Mouse (Mus musculus) midbrain, embryonic 13.5 days (tissue): ENCODE results near the gene Grip1. TPM values are rescaled to one million over a fixed set of nuclear protein-coding genes. Genes with fewer than 3 reads are reported as not detected.

ENCODE experiments used
- ATAC-seq: fragments of 200-750 bp; cut with Nextera tagmentation; 2 replicates; pipeline ENCODE4 v1.8.0; 2017; ENCODE audit warnings: mild to moderate bottlenecking, moderate TSS enrichment, moderate library complexity
- H3K27ac ChIP-seq: fragments of 300-500 bp; sonication (generic); 2 replicates; pipeline ENCODE4 v1.5.1; 2015; ENCODE audit warnings: inconsistent platforms, mild to moderate bottlenecking, moderate library complexity
- H3K27me3 ChIP-seq: fragments of 300-500 bp; sonication (generic); 2 replicates; pipeline ENCODE4 v1.6.1; 2015; ENCODE audit warnings: mild to moderate bottlenecking, inconsistent platforms
- H3K36me3 ChIP-seq: fragments of 300-500 bp; sonication (generic); 2 replicates; pipeline ENCODE4 v1.6.1; 2015; ENCODE audit warnings: mild to moderate bottlenecking, inconsistent platforms
- H3K4me1 ChIP-seq: fragments of 300-500 bp; sonication (generic); replicated peaks from 2 replicates; pipeline ENCODE4 v1.6.1; 2015; ENCODE audit warnings: inconsistent platforms
- H3K4me2 ChIP-seq: fragments of 300-500 bp; sonication (generic); replicated peaks from 2 replicates; pipeline ENCODE4 v1.6.1; 2015; ENCODE audit warnings: moderate library complexity, mild to moderate bottlenecking, inconsistent platforms
- H3K4me3 ChIP-seq: fragments of 300-500 bp; sonication (generic); replicated peaks from 2 replicates; pipeline ENCODE4 v1.5.1; 2015; ENCODE audit warnings: mild to moderate bottlenecking, inconsistent platforms
- H3K9ac ChIP-seq: fragments of 300-500 bp; sonication (generic); replicated peaks from 2 replicates; pipeline ENCODE4 v1.6.1; 2015; ENCODE audit warnings: mild to moderate bottlenecking, inconsistent platforms
- H3K9me3 ChIP-seq: fragments of 300-500 bp; sonication (generic); 2 replicates; pipeline ENCODE4 v1.6.1; 2016; ENCODE audit warnings: mild to moderate bottlenecking, inconsistent platforms
- WGBS: fragments of 180-500 bp; shearing (Covaris S2); methylation state at CpG from one replicate; pipeline ENCODE4 v1.1.7; 2015; 5-methylcytosine and 5-hydroxymethylcytosine counted together
- polyA plus RNA-seq: library from polyadenylated mRNA; unstranded; fragments of >200 nt; fragmentation: Nextera tagmentation; extraction: Ambion mirVana; gene quantifications from 2 replicates; pipeline ENCODE4 v1.2.1, GENCODE M21; 2015

Gene Grip1
- polyA plus RNA-seq, 1 experiment from 2014 or later, result 14.4 TPM

DNA sequence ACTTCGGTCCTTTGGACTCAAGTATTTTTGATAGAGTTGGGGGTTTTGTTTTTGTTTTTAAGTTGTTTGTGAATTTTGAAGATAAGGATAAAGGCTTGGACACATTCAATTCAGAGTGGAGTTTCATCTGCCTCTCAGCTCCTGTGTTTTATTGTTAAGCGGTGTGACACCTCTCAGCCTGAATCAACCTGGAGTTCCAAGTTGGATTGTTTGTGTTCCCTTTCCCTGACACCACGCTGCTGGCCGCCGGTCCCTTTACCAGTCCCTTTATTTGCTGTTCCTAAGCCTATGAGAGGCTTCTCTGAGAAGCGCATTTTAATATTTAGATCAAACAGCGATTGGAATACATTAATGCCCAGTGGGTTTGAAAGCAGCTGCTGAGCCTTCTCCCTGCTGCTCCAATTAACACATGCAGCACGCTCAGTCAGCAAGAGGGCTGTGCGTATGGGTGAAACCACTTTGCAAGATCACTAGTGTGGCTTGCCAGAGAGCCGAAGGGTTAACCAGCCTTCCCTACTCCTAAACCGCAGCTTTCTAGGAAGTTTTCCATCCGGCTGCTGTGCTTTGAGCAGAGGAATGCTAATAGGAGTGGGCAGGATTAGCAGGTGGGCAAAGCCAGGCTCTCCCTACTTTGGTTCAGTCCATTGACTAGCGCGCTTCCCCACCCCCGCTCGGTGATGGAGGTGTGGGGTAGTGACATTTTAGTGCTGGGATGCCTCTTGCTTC lies 237.9 kb downstream of the Grip1 start:
- WGBS, result 1% methylated on average over 16 of the region's 16 CpGs
- peaks cover 55% of the 10 kb centered on the region for H3K4me1 ChIP-seq

DNA sequence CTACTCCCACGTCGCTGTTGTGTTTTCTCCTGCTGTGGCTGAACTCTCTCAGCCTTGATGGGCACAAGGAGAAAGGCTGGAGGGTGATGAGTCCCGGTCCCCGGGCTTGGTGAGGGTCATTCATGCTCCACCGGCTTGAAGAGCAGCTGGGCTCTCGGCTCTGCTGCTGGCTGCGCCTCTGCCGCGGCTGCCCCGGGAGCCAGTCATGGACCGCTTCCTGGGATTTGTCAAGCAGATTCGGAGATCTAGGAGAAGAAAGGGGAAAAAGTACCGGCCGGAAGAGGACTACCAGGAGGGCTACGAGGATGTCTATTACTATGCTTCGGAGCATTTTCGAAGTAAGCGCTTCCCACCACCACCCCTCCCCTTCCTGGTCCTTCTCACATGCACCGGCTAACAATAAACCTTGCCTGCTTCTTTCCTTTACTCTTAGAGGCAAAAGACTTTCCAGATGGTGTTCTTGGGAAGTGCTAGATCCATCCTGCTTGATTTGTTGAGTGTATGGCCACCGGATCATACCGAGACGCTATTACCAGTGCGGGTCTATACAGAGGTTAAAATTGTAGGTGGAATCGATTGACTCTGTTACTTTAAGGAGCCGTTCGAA lies 238.8 kb downstream of the Grip1 start:
- H3K27me3 ChIP-seq, result no peaks in the 10 kb centered on the region
- peak overlapping the region; percentile 50 for H3K4me3 ChIP-seq

More for the DNA sequence above, 237.9 kb downstream of the Grip1 start:
- Histone ChIP-seq H3K9ac (peak overlapping the region; percentile 67), H3K36me3 (no peaks in the 10 kb centered on the region), H3K27ac (peak overlapping the region; percentile 89), H3K4me3 (peak overlapping the region; percentile 50), H3K9me3 (no peaks in the 10 kb centered on the region), H3K4me2 (peak overlapping the region; percentile 78), H3K27me3 (no peaks in the 10 kb centered on the region)
- ATAC-seq, result peak; percentile 90

GRCm38 (mm10) chr10:119693400-119693799 lies 239.8 kb downstream of the Grip1 start:
- ATAC-seq, result no peak
- H3K36me3 ChIP-seq, result no peaks in the 10 kb centered on the region
- H3K4me1 ChIP-seq, result peaks cover 42% of the 10 kb centered on the region
- H3K9ac ChIP-seq, result peak overlapping the region; percentile 67
- H3K4me3 ChIP-seq, result peak overlapping the region; percentile 50
- H3K27ac ChIP-seq, result peak overlapping the region; percentile 25; the same call in 1 of the 2 replicates
- no peaks in the 10 kb centered on the region for H3K9me3 ChIP-seq
- peak overlapping the region; percentile 78 for H3K4me2 ChIP-seq
- no peaks in the 10 kb centered on the region for H3K27me3 ChIP-seq
- 29% methylated on average over 5 of the region's 5 CpGs for WGBS

More for the DNA sequence above, 238.8 kb downstream of the Grip1 start:
- 2% methylated on average over 26 of the region's 26 CpGs for WGBS
- H3K9ac ChIP-seq, result peak overlapping the region; percentile 67
- peak overlapping the region; percentile 89 for H3K27ac ChIP-seq
- ATAC-seq, result peak; percentile 57
- peaks cover 51% of the 10 kb centered on the region for H3K4me1 ChIP-seq
- H3K9me3 ChIP-seq, result no peaks in the 10 kb centered on the region
- H3K4me2 ChIP-seq, result peak overlapping the region; percentile 78
- no peaks in the 10 kb centered on the region for H3K36me3 ChIP-seq

DNA sequence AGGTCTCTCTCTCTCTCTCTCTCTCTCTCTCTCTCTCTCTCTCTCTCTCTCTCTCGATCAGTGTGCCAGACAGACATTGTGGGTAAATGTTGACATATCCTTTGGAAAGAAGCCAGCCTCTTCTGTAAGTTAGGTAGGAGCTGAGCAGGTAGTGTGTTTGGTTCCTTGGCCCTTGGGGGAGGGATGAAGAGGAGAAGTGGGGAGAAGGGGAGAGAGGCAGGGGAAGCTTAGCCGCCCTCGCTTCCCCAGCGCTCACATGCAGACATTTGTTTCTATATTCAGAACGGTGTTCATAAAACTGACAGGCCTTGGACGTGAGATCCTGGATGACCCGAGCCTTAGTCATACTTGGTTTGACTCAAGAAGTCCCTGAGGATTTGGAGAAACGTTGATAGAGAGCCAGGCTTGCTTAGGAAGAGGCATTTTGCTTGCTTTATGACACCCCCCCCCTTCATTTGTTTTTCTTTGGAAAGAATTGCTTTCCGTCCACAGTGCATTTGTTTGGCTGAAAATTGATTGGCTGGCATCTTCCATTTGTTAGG lies 243.7 kb downstream of the Grip1 start:
- H3K4me1 ChIP-seq, result peaks cover 21% of the 10 kb centered on the region
- H3K9me3 ChIP-seq, result no peaks in the 10 kb centered on the region
- H3K27ac ChIP-seq, result no peak overlapping the region

GRCm38 (mm10) chr10:119705348-119705747 lies 251.7 kb downstream of the Grip1 start:
- Histone ChIP-seq H3K4me2 (no peak overlapping the region), H3K27ac (no peak overlapping the region), H3K4me1 (no peaks in the 10 kb centered on the region), H3K4me3 (no peak overlapping the region), H3K27me3 (no peaks in the 10 kb centered on the region), H3K36me3 (no peaks in the 10 kb centered on the region), H3K9ac (no peak overlapping the region), H3K9me3 (no peaks in the 10 kb centered on the region)
- ATAC-seq, result no peak
- WGBS, result 75% methylated on average over 4 of the region's 4 CpGs

More for the DNA sequence above, 243.7 kb downstream of the Grip1 start:
- H3K36me3 ChIP-seq, result no peaks in the 10 kb centered on the region
- H3K27me3 ChIP-seq, result no peaks in the 10 kb centered on the region
- H3K4me2 ChIP-seq, result no peak overlapping the region
- no peak overlapping the region for H3K4me3 ChIP-seq
- no peak for ATAC-seq
- 78% methylated on average over 9 of the region's 9 CpGs for WGBS
- H3K9ac ChIP-seq, result no peak overlapping the region

DNA sequence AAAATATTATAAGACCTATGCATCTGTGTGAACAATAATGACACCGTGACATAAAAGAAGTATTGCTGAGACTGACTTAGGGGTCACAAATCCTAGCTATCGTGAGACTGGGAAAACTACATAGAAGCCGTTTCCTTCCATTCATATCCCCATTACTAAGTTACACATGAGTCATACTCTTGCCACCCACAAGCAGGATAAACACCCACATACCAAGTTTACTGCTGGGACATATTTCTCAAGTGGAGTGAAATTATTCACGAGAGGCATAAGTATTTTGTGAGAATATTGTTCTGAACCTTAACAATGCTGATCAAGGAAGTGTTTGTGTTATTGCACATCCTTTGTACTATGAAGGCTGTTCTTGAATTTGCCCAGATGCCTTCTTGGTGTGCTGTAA lies 252.7 kb downstream of the Grip1 start:
- Histone ChIP-seq H3K4me3 (no peak overlapping the region), H3K36me3 (no peaks in the 10 kb centered on the region), H3K27ac (no peak overlapping the region), H3K4me2 (no peak overlapping the region), H3K9ac (no peak overlapping the region), H3K9me3 (no peaks in the 10 kb centered on the region), H3K27me3 (no peaks in the 10 kb centered on the region), H3K4me1 (no peaks in the 10 kb centered on the region)
- WGBS, result 92% methylated on average over 4 of the region's 4 CpGs
- no peak for ATAC-seq

DNA sequence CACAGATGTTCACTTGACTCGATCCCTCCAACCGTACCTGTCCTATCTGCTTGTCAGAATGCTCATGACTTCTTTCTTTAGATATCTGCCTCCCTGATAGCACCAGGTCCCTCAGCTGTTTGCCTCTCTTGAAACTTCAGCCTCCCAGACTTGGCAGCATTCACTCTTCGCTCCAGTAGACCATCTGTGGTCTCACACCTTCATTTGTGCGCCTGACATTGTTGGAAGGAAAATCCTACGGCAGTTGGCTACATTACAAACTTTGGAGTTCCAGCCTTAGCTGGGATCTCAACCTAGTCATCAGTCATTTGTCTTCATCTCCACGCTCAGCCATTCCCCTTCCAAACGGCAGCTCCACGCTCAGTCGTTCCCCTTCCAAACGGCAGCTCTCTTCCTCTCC lies 253.4 kb downstream of the Grip1 start:
- Histone ChIP-seq H3K36me3 (no peaks in the 10 kb centered on the region), H3K27me3 (no peaks in the 10 kb centered on the region), H3K4me3 (no peak overlapping the region), H3K9me3 (no peaks in the 10 kb centered on the region), H3K4me2 (no peak overlapping the region), H3K27ac (no peak overlapping the region), H3K9ac (no peak overlapping the region), H3K4me1 (no peaks in the 10 kb centered on the region)
- ATAC-seq, result no peak
- WGBS, result 93% methylated on average over 10 of the region's 10 CpGs

- no peak for ATAC-seq
- no peaks in the 10 kb centered on the region for H3K36me3 ChIP-seq
- no peak overlapping the region for H3K4me3 ChIP-seq
These were observed 268.3 kb downstream of the Grip1 start for GRCm38 (mm10) chr10:119721887-119722286.

GRCm38 (mm10) chr10:119722471-119722870 lies 268.8 kb downstream of the Grip1 start:
- no peak for ATAC-seq
- WGBS, result 48% methylated on average over 2 of the region's 2 CpGs

More at GRCm38 (mm10) chr10:119721887-119722286, 268.3 kb downstream of the Grip1 start:
- 63% methylated on average over 3 of the region's 3 CpGs for WGBS
- Histone ChIP-seq H3K4me2 (no peak overlapping the region), H3K27ac (no peak overlapping the region), H3K4me1 (peaks cover 32% of the 10 kb centered on the region), H3K9ac (no peak overlapping the region), H3K27me3 (no peaks in the 10 kb centered on the region), H3K9me3 (no peaks in the 10 kb centered on the region)

DNA sequence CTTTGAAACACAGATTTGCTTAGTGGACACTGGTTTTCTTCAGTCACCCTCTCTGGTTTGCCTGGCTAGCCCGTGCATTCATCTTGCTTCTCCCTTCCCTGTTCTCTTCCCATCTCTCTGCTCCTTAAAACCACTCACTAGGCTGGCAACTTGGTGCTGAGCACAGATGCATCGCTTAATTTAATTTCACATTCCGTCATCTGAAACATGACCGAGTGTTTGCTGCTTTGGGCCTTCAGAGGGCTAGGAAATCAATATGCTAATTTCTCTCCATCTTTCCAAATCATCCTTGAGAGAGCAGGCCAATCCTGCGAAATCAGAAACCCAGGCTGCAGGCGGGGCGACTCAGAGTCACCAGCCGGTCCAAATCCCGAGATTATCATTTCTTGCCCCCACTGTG lies 270.0 kb downstream of the Grip1 start:
- peaks cover 32% of the 10 kb centered on the region for H3K4me1 ChIP-seq
- 0 out of 2 replicates have a peak overlapping the region, but pooled peaks have one; percentile 14 for H3K9ac ChIP-seq
- H3K4me2 ChIP-seq, result peak overlapping the region; percentile 13; the same call in 1 of the 2 replicates
- WGBS, result 61% methylated on average over 9 of the region's 9 CpGs
- no peak overlapping the region for H3K4me3 ChIP-seq
- no peak for ATAC-seq
- no peaks in the 10 kb centered on the region for H3K27me3 ChIP-seq
- H3K9me3 ChIP-seq, result no peaks in the 10 kb centered on the region
- H3K27ac ChIP-seq, result no peak overlapping the region
- no peaks in the 10 kb centered on the region for H3K36me3 ChIP-seq

More at GRCm38 (mm10) chr10:119722471-119722870, 268.8 kb downstream of the Grip1 start:
- Histone ChIP-seq H3K27ac (no peak overlapping the region), H3K9ac (no peak overlapping the region), H3K36me3 (no peaks in the 10 kb centered on the region), H3K9me3 (no peaks in the 10 kb centered on the region), H3K4me1 (peaks cover 32% of the 10 kb centered on the region), H3K27me3 (no peaks in the 10 kb centered on the region), H3K4me2 (no peak overlapping the region), H3K4me3 (no peak overlapping the region)

DNA sequence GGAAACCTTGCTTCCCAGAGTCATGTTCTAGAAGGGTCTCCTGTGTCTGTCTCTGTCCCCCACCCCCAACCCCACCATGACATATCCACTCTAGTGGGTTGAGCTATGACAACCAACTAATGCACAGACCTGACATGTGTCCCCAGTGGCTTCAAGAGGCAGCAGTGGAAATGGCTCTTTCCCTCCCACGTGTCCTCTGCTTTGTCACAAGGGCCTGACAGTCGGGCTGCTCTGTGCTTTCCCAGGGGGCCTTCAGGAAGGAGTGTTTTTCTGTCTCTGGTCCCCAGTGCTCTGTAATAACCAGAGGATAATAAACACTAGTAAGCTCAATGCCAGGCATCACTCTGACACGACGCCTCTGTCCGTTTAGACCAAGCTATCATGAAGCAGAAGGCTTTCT lies 271.7 kb downstream of the Grip1 start:
- WGBS, result 61% methylated on average over 5 of the region's 5 CpGs
- Histone ChIP-seq H3K4me1 (peaks cover 40% of the 10 kb centered on the region), H3K9me3 (no peaks in the 10 kb centered on the region), H3K36me3 (no peaks in the 10 kb centered on the region), H3K4me2 (no peak overlapping the region), H3K4me3 (no peak overlapping the region), H3K9ac (no peak overlapping the region), H3K27ac (no peak overlapping the region), H3K27me3 (no peaks in the 10 kb centered on the region)
- no peak for ATAC-seq

GRCm38 (mm10) chr10:119725966-119726365 lies 272.3 kb downstream of the Grip1 start:
- H3K36me3 ChIP-seq, result no peaks in the 10 kb centered on the region

More at GRCm38 (mm10) chr10:119725966-119726365, 272.3 kb downstream of the Grip1 start:
- Histone ChIP-seq H3K4me3 (no peak overlapping the region), H3K9me3 (no peaks in the 10 kb centered on the region), H3K27ac (no peak overlapping the region), H3K4me1 (peaks cover 40% of the 10 kb centered on the region), H3K27me3 (no peaks in the 10 kb centered on the region), H3K9ac (no peak overlapping the region), H3K4me2 (no peak overlapping the region)
- WGBS, result 79% methylated on average over 7 of the region's 7 CpGs
- ATAC-seq, result no peak
